Mouse (Mus musculus) limb, embryonic 15.5 days (tissue): Measurements from ENCODE around the gene Ric3. TPM values are rescaled to one million over a fixed set of nuclear protein-coding genes. Genes with fewer than 3 reads are reported as not detected.

Source experiments
- ATAC-seq: fragments of 200-750 bp; cut with Nextera tagmentation; 2 replicates; pipeline ENCODE4 v1.8.0; 2017; ENCODE audit warnings: low read depth, moderate TSS enrichment; ENCODE audit not compliant: insufficient number of reproducible peaks, low FRiP score, low TSS enrichment
- H3K27ac ChIP-seq: fragments of 300-500 bp; sonication (generic); 2 replicates; pipeline ENCODE4 v1.5.1; 2015; ENCODE audit warnings: moderate library complexity, mild to moderate bottlenecking, inconsistent platforms
- H3K27me3 ChIP-seq: fragments of 300-500 bp; sonication (generic); 2 replicates; pipeline ENCODE4 v1.6.1; 2015; ENCODE audit warnings: inconsistent platforms
- H3K36me3 ChIP-seq: fragments of 300-500 bp; sonication (generic); 2 replicates; pipeline ENCODE4 v1.6.1; 2015; ENCODE audit warnings: inconsistent platforms
- H3K4me1 ChIP-seq: fragments of 300-500 bp; sonication (generic); 2 replicates; pipeline ENCODE4 v1.6.1; 2015; ENCODE audit warnings: inconsistent platforms
- H3K4me2 ChIP-seq: fragments of 300-500 bp; sonication (generic); 2 replicates; pipeline ENCODE4 v1.6.1; 2015; ENCODE audit warnings: mild to moderate bottlenecking, inconsistent platforms
- H3K4me3 ChIP-seq: fragments of 300-500 bp; sonication (generic); 2 replicates; pipeline ENCODE4 v1.5.1; 2015; ENCODE audit warnings: mild to moderate bottlenecking, inconsistent platforms
- H3K9ac ChIP-seq: fragments of 300-500 bp; sonication (generic); 2 replicates; pipeline ENCODE4 v1.6.1; 2015; ENCODE audit warnings: inconsistent platforms
- H3K9me3 ChIP-seq: fragments of 300-500 bp; sonication (generic); 2 replicates; pipeline ENCODE4 v1.6.1; 2016; ENCODE audit warnings: inconsistent platforms
- WGBS: fragments of 180-500 bp; shearing (Covaris S2); methylation state at CpG from one replicate; pipeline ENCODE4 v1.1.7; 2015; 5-methylcytosine and 5-hydroxymethylcytosine counted together
- polyA plus RNA-seq: library from polyadenylated mRNA; unstranded; fragments of >200 nt; fragmentation: Nextera tagmentation; extraction: Ambion mirVana; gene quantifications from 2 replicates; pipeline ENCODE4 v1.2.1, GENCODE M21; 2015

Ric3 gene
- polyA plus RNA-seq, 1 experiment from 2014 or later, result 1.8 TPM

- Histone ChIP-seq H3K27ac (no peak overlapping the region), H3K9ac (no peak overlapping the region), H3K36me3 (no peaks in the 10 kb centered on the region), H3K9me3 (no peaks in the 10 kb centered on the region), H3K4me2 (no peak overlapping the region), H3K4me3 (no peak overlapping the region), H3K4me1 (no peaks in the 10 kb centered on the region), H3K27me3 (no peaks in the 10 kb centered on the region)
- WGBS, result 57% methylated on average over 7 of the region's 7 CpGs
- ATAC-seq, result no peak
These were observed 89.9 kb downstream of the Ric3 start for GRCm38 (mm10) chr7:108993230-108993629.

DNA sequence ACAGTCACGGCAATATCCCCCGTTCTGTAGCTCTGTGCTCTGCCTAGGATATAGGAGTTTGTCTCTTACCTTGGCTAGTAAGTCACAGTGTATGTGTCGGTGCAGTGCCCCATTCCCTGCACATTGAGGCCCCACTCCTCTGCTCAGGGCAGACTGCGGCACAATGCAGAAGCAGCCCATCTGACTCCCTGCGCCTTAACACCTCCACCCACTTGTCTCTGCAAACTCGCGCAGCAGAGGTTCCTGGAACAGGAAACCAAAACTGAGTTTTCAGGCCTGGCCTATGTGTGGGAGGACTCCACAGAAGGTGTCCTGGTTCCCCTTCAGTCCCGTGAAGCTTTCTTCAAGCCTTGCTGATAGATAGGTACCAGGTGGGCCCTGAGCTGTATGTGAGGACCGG lies 91.9 kb downstream of the Ric3 start:
- WGBS, result 79% methylated on average over 9 of the region's 9 CpGs
- H3K9me3 ChIP-seq, result no peaks in the 10 kb centered on the region
- no peak overlapping the region for H3K9ac ChIP-seq
- H3K27me3 ChIP-seq, result no peaks in the 10 kb centered on the region
- no peaks in the 10 kb centered on the region for H3K4me1 ChIP-seq
- H3K4me3 ChIP-seq, result no peak overlapping the region
- ATAC-seq, result no peak
- no peak overlapping the region for H3K27ac ChIP-seq
- no peak overlapping the region for H3K4me2 ChIP-seq
- H3K36me3 ChIP-seq, result no peaks in the 10 kb centered on the region

GRCm38 (mm10) chr7:108985934-108986708 lies 97.0 kb downstream of the Ric3 start:
- Histone ChIP-seq H3K4me2 (no peak overlapping the region), H3K36me3 (no peaks in the 10 kb centered on the region), H3K27ac (no peak overlapping the region), H3K9me3 (no peaks in the 10 kb centered on the region), H3K27me3 (no peaks in the 10 kb centered on the region), H3K4me3 (no peak overlapping the region), H3K9ac (no peak overlapping the region), H3K4me1 (no peaks in the 10 kb centered on the region)
- 85% methylated on average over 2 of the region's 3 CpGs for WGBS
- no peak for ATAC-seq

Other genes starting within 250 kb of the Ric3 start
- not detected in 2 replicates for gene Olfr516, start 232.8 kb downstream of the Ric3 start, polyA plus RNA-seq
- not detected in 2 replicates for gene Olfr517, start 211.0 kb downstream of the Ric3 start, polyA plus RNA-seq
- not detected in 2 replicates for gene Olfr518, start 198.3 kb downstream of the Ric3 start, polyA plus RNA-seq
- gene Olfr519, start 188.9 kb downstream of the Ric3 start, polyA plus RNA-seq, result not detected in 2 replicates
- 1.5 and 2.0 TPM in 2 replicates for gene Nlrp10, start 153.2 kb downstream of the Ric3 start, polyA plus RNA-seq
- 67.8 and 85.2 TPM in 2 replicates for gene Eif3f, start 148.9 kb downstream of the Ric3 start, polyA plus RNA-seq
- gene Tub, start 133.0 kb downstream of the Ric3 start, polyA plus RNA-seq, result 2.3 and 2.5 TPM in 2 replicates
- 46.4 and 47.7 TPM in 2 replicates for gene Lmo1, start 91.9 kb upstream of the Ric3 start, polyA plus RNA-seq